Mouse (Mus musculus) large intestine, adult 2 months (tissue): ENCODE data around the gene Haghl. TPM values are rescaled to one million over a fixed set of nuclear protein-coding genes. Genes with fewer than 3 reads are reported as not detected.
"Not testable (repeated sequence)": the region's sequence is repeated elsewhere in the genome, so short reads cannot be mapped to it uniquely, and the experiment has no call there.

Source experiments
- DNase-seq: peaks from one replicate; pipeline ENCODE4 v3.0.0-alpha.2; 2012; ENCODE audit warnings: low read depth, low spot score
- WGBS: fragments of 180-500 bp; shearing (Covaris S2); methylation state at CpG from one replicate; pipeline ENCODE4 v1.1.7; 2018; 5-methylcytosine and 5-hydroxymethylcytosine counted together
- polyA plus RNA-seq: library from polyadenylated mRNA; depleted of rRNA; stranded (reverse); fragments of >200 nt; gene quantifications from 2 replicates; pipeline ENCODE4 v1.2.3, GENCODE M21; 2012

Haghl gene
- polyA plus RNA-seq, 1 experiment, result 24.0 TPM

DNA sequence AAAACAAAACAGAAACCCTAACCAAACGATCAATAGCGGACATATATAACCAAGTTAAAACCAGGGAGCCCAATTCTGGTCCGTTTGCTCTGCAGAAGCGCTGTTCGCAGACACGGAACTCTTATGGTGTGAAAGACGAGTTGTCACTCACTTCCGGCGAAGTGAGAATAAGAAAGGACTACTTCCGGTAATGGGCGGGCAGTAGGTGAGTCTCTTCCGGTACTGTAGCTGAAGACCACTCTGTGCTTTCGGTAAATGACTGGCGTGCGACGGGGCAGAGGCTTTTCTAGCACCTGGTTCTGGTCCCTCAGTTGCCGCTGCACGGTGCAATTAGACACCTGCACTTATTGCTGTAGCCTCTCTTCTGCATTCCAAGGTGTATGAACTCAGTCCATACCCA, 38.0 kb upstream of the Haghl start, which contains the start of gene Wdr24:
Gene Wdr24, plus strand, starts transcription at position 176 of the 400 bp plus-strand sequence.
- under 1% methylated on average over 18 of the region's 18 CpGs for WGBS
- no peak for DNase-seq

- WGBS, result 8% methylated on average over 46 of the region's 46 CpGs
- DNase-seq, result no peak
Measured at GRCm38 (mm10) chr17:25818851-25819780, 33.6 kb upstream of the Haghl start.

GRCm38 (mm10) chr17:25817662-25818061, 32.2 kb upstream of the Haghl start:
- WGBS, result 76% methylated on average over 11 of the region's 11 CpGs
- no peak for DNase-seq

- 4% methylated on average over 20 of the region's 20 CpGs for WGBS
- no peak for DNase-seq
Measured at GRCm38 (mm10) chr17:25813471-25813870, 28.0 kb upstream of the Haghl start.

- WGBS, result 67% methylated on average over 4 of the region's 4 CpGs
- DNase-seq, result no peak
Measured at GRCm38 (mm10) chr17:25810890-25811289, 25.4 kb upstream of the Haghl start.

DNA sequence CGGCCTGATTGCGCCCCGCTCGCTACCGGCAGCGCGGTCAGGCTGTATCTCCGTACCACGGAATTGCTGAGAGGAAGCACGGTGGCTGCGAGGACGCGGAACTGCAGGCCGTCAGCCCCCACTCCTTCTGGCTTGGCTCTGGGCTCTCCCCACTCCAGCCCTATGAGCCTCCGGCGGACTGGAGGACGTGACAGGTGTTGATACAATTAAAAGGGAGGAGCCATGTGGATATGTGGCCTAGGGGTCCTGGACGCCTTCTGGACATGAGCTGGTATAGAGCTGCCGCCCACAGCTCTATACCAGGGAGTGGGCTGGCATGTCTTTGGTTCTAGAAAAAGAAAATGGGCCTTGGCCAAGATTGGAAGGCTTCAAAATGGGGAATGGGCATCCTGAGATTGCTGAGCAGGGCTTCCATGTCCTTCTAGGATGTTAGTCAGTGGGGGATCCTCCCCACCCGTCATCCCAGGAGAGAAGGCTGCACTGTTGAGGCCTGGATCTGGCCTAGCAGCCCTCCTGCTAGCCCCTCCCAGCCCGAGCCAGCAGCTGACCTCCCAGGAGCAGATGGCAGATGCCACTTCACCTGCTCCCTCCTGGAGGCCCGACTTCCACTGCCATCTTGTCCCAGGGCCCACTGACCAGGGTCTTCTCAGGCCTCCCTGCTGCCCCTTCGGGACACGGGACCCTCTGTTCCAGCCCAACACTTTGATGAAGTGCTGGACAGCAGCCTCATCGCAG, 24.3 kb upstream of the Haghl start:
- no peak for DNase-seq
- WGBS, result 16% methylated on average over 25 of the region's 25 CpGs

DNA sequence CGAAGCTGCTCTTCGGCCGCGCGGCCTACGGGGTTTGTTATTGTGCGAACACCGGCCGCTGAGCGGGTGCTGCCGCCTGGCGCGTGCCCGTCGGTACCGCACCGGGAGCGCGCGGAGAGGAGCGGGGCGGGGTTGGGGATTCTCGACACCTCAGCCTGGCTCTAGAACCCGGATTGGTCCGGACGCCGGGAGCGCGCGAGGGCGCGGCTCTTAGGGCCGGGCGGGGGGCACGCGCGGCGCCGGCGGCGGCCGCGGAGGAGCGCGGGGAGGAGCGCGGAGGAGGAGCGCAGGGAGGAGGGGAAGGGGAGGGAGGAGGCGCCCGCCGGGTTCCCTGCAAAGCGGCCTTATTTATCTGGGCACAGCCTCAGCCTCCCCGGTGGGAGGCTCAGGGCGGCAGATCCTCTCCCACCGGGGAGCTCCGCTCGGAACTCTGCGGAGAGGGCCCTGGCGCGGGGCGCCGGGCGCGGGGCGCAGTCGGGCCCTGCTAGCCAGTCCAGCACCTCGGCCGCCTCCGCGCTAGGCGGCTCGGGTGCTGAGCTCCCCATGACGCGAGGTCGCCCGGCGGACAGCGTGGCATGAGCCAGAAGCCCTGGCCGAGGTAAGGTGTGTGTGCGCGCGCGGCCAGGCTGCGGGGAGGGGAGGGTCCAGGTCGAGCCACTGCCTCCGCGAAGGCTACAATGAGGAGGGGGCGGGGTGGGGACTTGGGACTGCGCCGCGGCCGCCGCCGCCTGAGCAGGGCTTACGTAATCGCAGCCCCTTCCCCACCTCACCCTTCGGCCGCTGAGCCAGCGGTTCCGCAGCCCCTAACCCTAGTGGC, 23.5 kb upstream of the Haghl start, which contains the start of gene Fbxl16:
Gene Fbxl16, plus strand, starts transcription at position 297 of the 817 bp plus-strand sequence.
- no peak for DNase-seq
- 1% methylated on average over 87 of the region's 100 CpGs for WGBS

DNA sequence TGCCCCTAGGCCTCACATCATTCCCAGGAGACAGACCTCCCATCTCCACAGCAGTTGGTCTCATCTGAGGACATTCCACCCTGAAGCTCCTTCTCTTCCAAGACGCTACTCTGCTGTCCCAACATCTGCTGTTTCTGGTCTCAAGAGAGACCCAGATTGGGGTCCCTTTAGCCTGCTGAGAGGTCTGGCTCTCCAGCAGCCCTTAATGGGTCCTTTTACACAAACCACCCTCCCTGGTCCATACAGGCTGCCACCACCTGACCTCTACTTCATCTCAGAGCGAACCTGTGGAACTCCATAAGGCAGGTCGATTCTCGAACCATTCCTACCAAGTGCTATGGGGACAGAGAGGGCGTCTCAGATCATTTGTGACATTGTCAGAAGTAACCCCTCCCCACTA, 22.6 kb upstream of the Haghl start:
- no peak for DNase-seq
- WGBS, result 54% methylated on average over 5 of the region's 5 CpGs

DNA sequence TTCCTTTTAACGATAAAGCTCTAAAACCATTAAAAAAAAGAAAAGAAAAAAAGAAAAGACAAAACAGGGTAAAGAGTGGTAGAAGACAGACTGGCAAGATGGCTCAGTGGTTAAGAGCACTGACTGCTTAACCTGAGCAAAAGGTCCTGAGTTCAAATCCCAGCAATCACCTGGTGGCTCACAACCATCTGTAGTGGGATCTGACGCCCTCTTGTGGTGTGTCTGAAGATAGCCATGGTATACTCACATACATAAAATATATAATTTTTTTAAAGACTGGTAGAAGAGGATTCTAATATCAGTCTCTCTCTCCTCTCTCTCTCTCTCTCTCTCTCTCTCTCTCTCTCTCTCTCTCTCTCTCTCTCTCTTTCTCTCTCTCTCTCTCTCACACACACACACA, 22.0 kb upstream of the Haghl start:
- 37% methylated on average over 2 of the region's 2 CpGs for WGBS

GRCm38 (mm10) chr17:25806507-25806906, 21.0 kb upstream of the Haghl start:
- 46% methylated on average over 4 of the region's 4 CpGs for WGBS
- DNase-seq, result no peak

More for the DNA sequence above, 22.0 kb upstream of the Haghl start:
- not testable (repeated sequence) for DNase-seq

GRCm38 (mm10) chr17:25802825-25803517, 17.5 kb upstream of the Haghl start:
- DNase-seq, result no peak
- 14% methylated on average over 10 of the region's 10 CpGs for WGBS

GRCm38 (mm10) chr17:25801029-25801428, 15.6 kb upstream of the Haghl start:
- DNase-seq, result peak; percentile 42
- 5% methylated on average over 6 of the region's 6 CpGs for WGBS

DNA sequence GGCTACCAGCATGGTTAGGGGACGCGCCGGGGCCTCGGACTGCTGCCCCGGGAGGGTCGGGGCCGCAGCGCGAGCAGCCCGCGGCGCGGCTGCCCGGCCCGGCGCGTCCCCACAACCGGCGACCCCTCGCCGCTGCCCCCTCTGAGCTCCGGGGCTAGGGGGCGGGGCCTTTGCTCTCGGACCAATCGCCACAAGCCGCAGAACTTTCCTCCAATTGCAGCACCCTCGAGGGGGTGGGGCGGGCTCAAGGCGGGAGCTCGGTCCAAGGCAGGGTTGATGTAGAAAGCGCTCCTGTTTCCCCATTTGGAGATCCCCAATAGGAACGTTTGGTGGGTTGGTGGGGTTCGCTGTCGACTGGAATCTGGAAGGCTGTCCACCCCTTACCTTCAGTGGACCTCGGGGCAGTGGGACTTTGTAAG, 11.5 kb upstream of the Haghl start, which contains the start of gene Metrn:
Gene Metrn, minus strand, starts transcription at position 186 of the 419 bp plus-strand sequence.
- peak; percentile 48 for DNase-seq
- under 1% methylated on average over 35 of the region's 35 CpGs for WGBS

DNA sequence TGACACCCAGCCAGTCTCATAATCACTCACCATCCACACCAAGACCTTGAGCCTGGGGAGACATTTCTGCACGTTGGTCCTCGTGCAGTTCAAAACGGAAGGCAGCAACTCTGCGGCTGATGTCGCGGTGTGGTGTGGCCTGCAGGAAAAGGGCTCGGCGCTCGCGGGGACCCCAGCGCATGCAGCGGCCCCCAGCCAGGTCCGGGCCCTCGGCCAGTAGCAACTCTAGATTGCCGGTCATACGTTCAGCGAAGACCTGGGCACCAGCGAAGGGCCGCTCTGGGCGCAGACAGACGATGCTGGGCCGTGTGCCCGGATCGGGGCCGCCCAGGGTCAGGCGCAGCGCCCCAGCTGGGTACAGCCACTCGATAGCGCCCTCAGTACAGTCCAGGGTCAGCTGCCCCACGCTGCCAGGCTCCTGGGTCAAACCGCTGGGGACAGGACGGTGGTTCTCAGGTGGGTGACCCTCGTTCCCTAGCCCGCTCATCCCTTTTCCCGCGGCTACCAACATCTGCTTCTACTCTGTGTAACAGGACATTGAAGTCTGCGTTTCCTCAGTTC, 10.8 kb upstream of the Haghl start:
- 7% methylated on average over 37 of the region's 37 CpGs for WGBS
- no peak for DNase-seq

- WGBS, result 73% methylated on average over 6 of the region's 6 CpGs
- no peak for DNase-seq
Measured at GRCm38 (mm10) chr17:25795609-25796092, 10.2 kb upstream of the Haghl start, which contains the start of gene AC134908.4. Gene AC134908.4 (minus strand): TSS chr17:25795659.

DNA sequence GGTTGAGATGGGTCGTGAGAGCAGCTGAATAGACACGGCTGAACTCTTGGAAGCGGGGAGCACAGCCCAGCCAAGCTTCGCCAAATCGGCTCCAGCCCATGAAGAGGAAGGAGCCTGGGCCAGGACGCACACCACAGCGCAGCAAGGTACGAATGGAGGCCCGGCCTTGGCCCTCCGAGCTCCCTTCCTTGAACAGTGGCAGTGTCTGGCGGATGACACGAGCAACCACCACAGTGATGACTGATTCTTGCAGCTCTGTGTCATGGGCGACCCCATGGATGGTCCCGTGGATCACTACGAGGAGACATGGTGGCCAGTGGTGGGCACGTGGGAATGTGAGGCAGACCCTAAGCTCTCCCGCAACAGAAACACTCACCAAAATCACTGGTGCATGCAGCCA, 9.5 kb upstream of the Haghl start:
- WGBS, result 92% methylated on average over 17 of the region's 17 CpGs
- DNase-seq, result no peak

DNA sequence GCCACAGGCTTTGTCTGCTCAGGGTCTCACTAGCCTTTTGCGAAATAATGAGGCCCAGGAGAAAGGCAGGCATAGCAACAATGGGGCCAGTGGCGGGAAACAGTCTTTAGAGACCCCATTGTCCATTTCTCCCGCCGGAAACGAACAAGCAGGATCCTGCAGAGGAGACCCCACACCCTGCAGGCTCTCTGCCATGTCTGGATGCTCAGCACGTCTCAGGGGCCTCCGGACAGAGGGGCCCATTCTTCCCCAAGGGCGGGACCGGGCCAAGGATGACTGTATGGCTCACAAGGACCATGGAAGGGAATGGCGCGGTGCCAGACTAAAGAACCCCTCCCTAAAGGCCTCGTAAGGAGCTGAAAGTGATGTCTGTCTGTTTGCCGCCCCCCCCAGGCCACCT, 8.7 kb upstream of the Haghl start:
- WGBS, result 75% methylated on average over 13 of the region's 13 CpGs
- no peak for DNase-seq

GRCm38 (mm10) chr17:25792615-25793014, 7.1 kb upstream of the Haghl start, which contains the start of gene Fam173a:
Gene Fam173a (minus strand): TSS chr17:25792901.
- WGBS, result under 1% methylated on average over 14 of the region's 14 CpGs

More at GRCm38 (mm10) chr17:25792615-25793014, 7.1 kb upstream of the Haghl start, which contains the start of gene Fam173a:
- no peak for DNase-seq
